Mouse (Mus musculus): ENCODE data around the gene Dip2b. TPM values are rescaled to one million over a fixed set of nuclear protein-coding genes. Genes with fewer than 3 reads are reported as not detected.

Gene Dip2b
- polyA plus RNA-seq, 1 experiment from 2014 or later = 11.3 TPM

DNA sequence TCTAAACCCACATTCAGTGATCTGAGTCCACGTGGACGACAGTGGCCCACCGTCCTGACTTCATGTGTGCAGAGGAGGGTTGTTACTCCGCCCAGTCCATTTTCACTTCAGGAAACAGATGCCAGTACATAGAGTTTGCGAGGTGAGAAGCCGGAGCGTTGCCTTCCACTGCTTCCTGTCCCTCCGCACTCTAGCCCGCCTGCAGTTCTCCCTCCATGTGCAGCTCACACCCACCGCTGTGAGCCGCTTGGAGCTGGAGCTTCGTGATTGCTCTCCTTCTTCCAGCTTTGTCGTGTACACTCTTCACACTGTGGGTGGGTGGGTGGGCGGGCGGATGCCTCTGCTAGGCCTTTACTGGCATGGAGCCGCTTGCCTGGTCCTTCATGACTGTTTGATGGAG, 53.8 kb downstream of the Dip2b start:
- Histone ChIP-seq H3K4me3 (no peak overlapping the region), H3K4me1 (peaks cover 26% of the 10 kb centered on the region), H3K36me3 (no peaks in the 10 kb centered on the region), H3K9me3 (no peaks in the 10 kb centered on the region), H3K27ac (peak overlapping the region; percentile 50), H3K27me3 (no peaks in the 10 kb centered on the region), H3K9ac (0 out of 2 replicates have a peak overlapping the region, but pooled peaks have one; percentile 10), H3K4me2 (0 out of 2 replicates have a peak overlapping the region, but pooled peaks have one; percentile 20)
- WGBS = 26% methylated on average over 16 of the region's 16 CpGs
- no peak for ATAC-seq (ENCODE audit: insufficient number of reproducible peaks, low FRiP score, low TSS enrichment, low read depth)

- H3K27me3 ChIP-seq = no peaks in the 10 kb centered on the region
- WGBS = 82% methylated on average over 7 of the region's 7 CpGs
Measured at GRCm38 (mm10) chr15:100096587-100097428, 58.3 kb downstream of the Dip2b start.

GRCm38 (mm10) chr15:100100336-100100735, 61.9 kb downstream of the Dip2b start:
- Histone ChIP-seq H3K4me1 (peaks cover 8% of the 10 kb centered on the region), H3K9me3 (no peaks in the 10 kb centered on the region), H3K4me3 (no peak overlapping the region), H3K27me3 (no peaks in the 10 kb centered on the region), H3K9ac (no peak overlapping the region), H3K27ac (no peak overlapping the region), H3K4me2 (no peak overlapping the region), H3K36me3 (no peaks in the 10 kb centered on the region)
- WGBS = 80% methylated on average over 7 of the region's 7 CpGs
- ATAC-seq (ENCODE audit: insufficient number of reproducible peaks, low FRiP score, low TSS enrichment, low read depth) = no peak

More at GRCm38 (mm10) chr15:100096587-100097428, 58.3 kb downstream of the Dip2b start:
- H3K36me3 ChIP-seq = no peaks in the 10 kb centered on the region
- no peak overlapping the region for H3K9ac ChIP-seq
- no peak overlapping the region for H3K4me3 ChIP-seq
- peaks cover 18% of the 10 kb centered on the region for H3K4me1 ChIP-seq
- no peak for ATAC-seq (ENCODE audit: insufficient number of reproducible peaks, low FRiP score, low TSS enrichment, low read depth)
- H3K9me3 ChIP-seq = no peaks in the 10 kb centered on the region
- no peak overlapping the region for H3K4me2 ChIP-seq
- H3K27ac ChIP-seq = no peak overlapping the region

GRCm38 (mm10) chr15:100101206-100101605, 62.7 kb downstream of the Dip2b start:
- peaks cover 8% of the 10 kb centered on the region for H3K4me1 ChIP-seq
- H3K9me3 ChIP-seq = no peaks in the 10 kb centered on the region
- no peak for ATAC-seq (ENCODE audit: insufficient number of reproducible peaks, low FRiP score, low TSS enrichment, low read depth)
- H3K36me3 ChIP-seq = no peaks in the 10 kb centered on the region
- no peak overlapping the region for H3K4me2 ChIP-seq
- no peak overlapping the region; the same call in 1 of the 2 replicates for H3K27ac ChIP-seq
- H3K27me3 ChIP-seq = no peaks in the 10 kb centered on the region
- no peak overlapping the region for H3K4me3 ChIP-seq
- H3K9ac ChIP-seq = no peak overlapping the region

- H3K9me3 ChIP-seq = no peaks in the 10 kb centered on the region
- no peak for ATAC-seq (ENCODE audit: insufficient number of reproducible peaks, low FRiP score, low TSS enrichment, low read depth)
- no peak overlapping the region for H3K9ac ChIP-seq
- no peaks in the 10 kb centered on the region for H3K36me3 ChIP-seq
- no peak overlapping the region for H3K4me2 ChIP-seq
- 68% methylated on average over 2 of the region's 2 CpGs for WGBS
- no peak overlapping the region for H3K4me3 ChIP-seq
- H3K27ac ChIP-seq = no peak overlapping the region
- H3K4me1 ChIP-seq = peaks cover 15% of the 10 kb centered on the region
- H3K27me3 ChIP-seq = no peaks in the 10 kb centered on the region
Measured at GRCm38 (mm10) chr15:100104126-100104525, 65.7 kb downstream of the Dip2b start.

GRCm38 (mm10) chr15:100108071-100108782, 69.8 kb downstream of the Dip2b start:
- no peak for ATAC-seq (ENCODE audit: insufficient number of reproducible peaks, low FRiP score, low TSS enrichment, low read depth)
- Histone ChIP-seq H3K36me3 (no peaks in the 10 kb centered on the region), H3K9me3 (no peaks in the 10 kb centered on the region), H3K4me1 (peaks cover 22% of the 10 kb centered on the region), H3K27ac (0 out of 2 replicates have a peak overlapping the region, but pooled peaks have one; percentile 33), H3K4me3 (no peak overlapping the region), H3K27me3 (no peaks in the 10 kb centered on the region), H3K9ac (no peak overlapping the region), H3K4me2 (no peak overlapping the region)
- WGBS = 87% methylated on average over 18 of the region's 18 CpGs

DNA sequence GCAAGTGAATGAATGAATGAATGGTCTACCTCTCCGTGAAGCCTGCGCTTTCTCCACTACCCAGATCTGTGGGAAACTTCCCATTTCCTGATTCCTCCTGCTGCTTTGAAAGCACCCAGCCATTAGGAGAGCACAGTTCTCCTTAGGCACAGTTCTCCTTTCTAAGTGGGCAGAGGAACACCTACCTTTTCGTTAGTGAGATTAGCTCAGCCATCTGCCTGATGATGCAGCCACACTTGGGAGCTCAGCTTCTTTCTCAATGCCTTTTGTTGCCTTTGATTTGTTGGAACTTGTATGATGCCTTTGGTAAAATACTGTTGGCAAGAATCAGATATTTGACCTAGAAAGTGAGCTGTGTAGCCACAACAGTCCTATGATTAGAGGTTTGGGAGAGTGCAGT, 71.5 kb downstream of the Dip2b start:
- Histone ChIP-seq H3K27ac (no peak overlapping the region), H3K4me2 (no peak overlapping the region), H3K36me3 (no peaks in the 10 kb centered on the region), H3K27me3 (no peaks in the 10 kb centered on the region), H3K9me3 (no peaks in the 10 kb centered on the region), H3K4me1 (peaks cover 27% of the 10 kb centered on the region), H3K9ac (no peak overlapping the region), H3K4me3 (no peak overlapping the region)
- no peak for ATAC-seq (ENCODE audit: insufficient number of reproducible peaks, low FRiP score, low TSS enrichment, low read depth)
- WGBS = 78% methylated on average over 3 of the region's 3 CpGs

DNA sequence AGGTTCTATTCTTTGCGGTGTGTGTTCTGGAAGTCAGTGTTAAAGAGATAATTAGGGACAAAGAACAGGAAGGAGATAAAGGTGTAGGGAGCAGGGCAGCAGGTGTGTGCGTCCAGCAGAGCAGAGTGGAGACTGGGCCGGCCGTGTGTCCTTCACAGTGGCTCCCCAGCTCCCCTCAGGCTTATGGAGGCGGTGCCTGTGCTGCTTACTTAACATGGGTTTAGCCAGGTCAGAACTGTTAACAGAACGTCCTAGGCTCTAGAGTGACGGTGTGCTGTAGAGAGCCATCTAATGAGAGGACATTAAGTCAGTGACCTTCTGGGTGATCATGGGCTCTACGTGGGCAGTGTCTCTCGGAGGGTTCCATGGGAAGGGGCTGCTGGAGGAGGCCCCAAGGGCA, 73.4 kb downstream of the Dip2b start:
- no peak for ATAC-seq (ENCODE audit: insufficient number of reproducible peaks, low FRiP score, low TSS enrichment, low read depth)
- 62% methylated on average over 9 of the region's 9 CpGs for WGBS

GRCm38 (mm10) chr15:100112309-100112966, 74.0 kb downstream of the Dip2b start:
- WGBS = 57% methylated on average over 9 of the region's 9 CpGs
- H3K4me1 ChIP-seq = peaks cover 27% of the 10 kb centered on the region

More for the DNA sequence above, 73.4 kb downstream of the Dip2b start:
- Histone ChIP-seq H3K27me3 (no peaks in the 10 kb centered on the region), H3K27ac (no peak overlapping the region), H3K9ac (no peak overlapping the region), H3K4me2 (no peak overlapping the region), H3K9me3 (no peaks in the 10 kb centered on the region), H3K4me1 (peaks cover 27% of the 10 kb centered on the region), H3K4me3 (no peak overlapping the region), H3K36me3 (peaks cover 4% of the 10 kb centered on the region; the same call in 1 of the 2 replicates)

GRCm38 (mm10) chr15:100113343-100114275, 75.1 kb downstream of the Dip2b start:
- Histone ChIP-seq H3K4me2 (no peak overlapping the region), H3K4me1 (peaks cover 18% of the 10 kb centered on the region), H3K36me3 (peaks cover 15% of the 10 kb centered on the region; the same call in 1 of the 2 replicates), H3K27ac (no peak overlapping the region), H3K9ac (no peak overlapping the region), H3K27me3 (no peaks in the 10 kb centered on the region), H3K4me3 (no peak overlapping the region), H3K9me3 (no peaks in the 10 kb centered on the region)
- ATAC-seq (ENCODE audit: insufficient number of reproducible peaks, low FRiP score, low TSS enrichment, low read depth) = no peak
- WGBS = 67% methylated on average over 10 of the region's 10 CpGs

More at GRCm38 (mm10) chr15:100112309-100112966, 74.0 kb downstream of the Dip2b start:
- Histone ChIP-seq H3K36me3 (peaks cover 4% of the 10 kb centered on the region; the same call in 1 of the 2 replicates), H3K9ac (no peak overlapping the region), H3K4me2 (no peak overlapping the region), H3K27me3 (no peaks in the 10 kb centered on the region), H3K9me3 (no peaks in the 10 kb centered on the region), H3K27ac (no peak overlapping the region), H3K4me3 (no peak overlapping the region)
- ATAC-seq (ENCODE audit: insufficient number of reproducible peaks, low FRiP score, low TSS enrichment, low read depth) = no peak

GRCm38 (mm10) chr15:100115416-100115815, 77.0 kb downstream of the Dip2b start:
- 85% methylated on average over 3 of the region's 3 CpGs for WGBS
- H3K9ac ChIP-seq = no peak overlapping the region
- H3K27ac ChIP-seq = no peak overlapping the region
- no peak overlapping the region for H3K4me3 ChIP-seq
- no peaks in the 10 kb centered on the region for H3K9me3 ChIP-seq
- no peak for ATAC-seq (ENCODE audit: insufficient number of reproducible peaks, low FRiP score, low TSS enrichment, low read depth)
- peaks cover 16% of the 10 kb centered on the region; the same call in 1 of the 2 replicates for H3K36me3 ChIP-seq
- H3K27me3 ChIP-seq = no peaks in the 10 kb centered on the region
- H3K4me2 ChIP-seq = no peak overlapping the region
- H3K4me1 ChIP-seq = peaks cover 18% of the 10 kb centered on the region

Measured in limb, embryonic 15.5 days (tissue).